Mouse (Mus musculus) heart, embryonic 11.5 days (tissue): ENCODE results near the gene Pnp. TPM values are rescaled to one million over a fixed set of nuclear protein-coding genes. Genes with fewer than 3 reads are reported as not detected.

ENCODE experiments used
- ATAC-seq: fragments of 200-750 bp; cut with Nextera tagmentation; replicated peaks from 2 replicates; pipeline ENCODE4 v1.8.0; 2017; ENCODE audit warnings: moderate library complexity; ENCODE audit not compliant: insufficient number of reproducible peaks, low FRiP score, low TSS enrichment
- H3K27ac ChIP-seq: fragments of 300-500 bp; sonication (generic); 2 replicates; pipeline ENCODE4 v1.5.1; 2014; ENCODE audit warnings: mild to moderate bottlenecking, low read depth, low read length
- H3K27me3 ChIP-seq: fragments of 300-500 bp; sonication (generic); 2 replicates; pipeline ENCODE4 v1.6.1; 2014; ENCODE audit warnings: mild to moderate bottlenecking, low read length, mixed read lengths; ENCODE audit not compliant: control insufficient read depth, insufficient read depth
- H3K36me3 ChIP-seq: fragments of 300-500 bp; sonication (generic); 2 replicates; pipeline ENCODE4 v1.6.1; 2014; ENCODE audit warnings: mild to moderate bottlenecking, low read length, moderate library complexity, mixed read lengths; ENCODE audit not compliant: control insufficient read depth, insufficient read depth
- H3K4me1 ChIP-seq: fragments of 300-500 bp; sonication (generic); 2 replicates; pipeline ENCODE4 v1.6.1; 2014; ENCODE audit warnings: low read length; ENCODE audit not compliant: control insufficient read depth, insufficient read depth
- H3K4me2 ChIP-seq: fragments of 300-500 bp; sonication (generic); 2 replicates; pipeline ENCODE4 v1.6.1; 2014; ENCODE audit warnings: mild to moderate bottlenecking, moderate library complexity
- H3K4me3 ChIP-seq: fragments of 300-500 bp; sonication (generic); 2 replicates; pipeline ENCODE4 v1.5.1; 2014; ENCODE audit warnings: low read depth, low read length
- H3K9ac ChIP-seq: fragments of 300-500 bp; sonication (generic); 2 replicates; pipeline ENCODE4 v1.6.1; 2014; ENCODE audit warnings: mild to moderate bottlenecking, low read depth, low read length, moderate library complexity
- H3K9me3 ChIP-seq: fragments of 300-500 bp; sonication (generic); replicated peaks from 2 replicates; pipeline ENCODE4 v1.6.1; 2016; ENCODE audit warnings: low read length; ENCODE audit not compliant: control insufficient read depth
- WGBS: fragments of 180-500 bp; shearing (Covaris S2); extraction: QIAGEN DNeasy Blood & Tissue Kit; methylation state at CpG from one replicate; pipeline ENCODE4 v1.1.7; 2014; ENCODE audit not compliant: insufficient replicate concordance; 5-methylcytosine and 5-hydroxymethylcytosine counted together
- polyA plus RNA-seq: library from polyadenylated mRNA; unstranded; fragments of >200 nt; fragmentation: Nextera tagmentation; extraction: Ambion mirVana; gene quantifications from 2 replicates; pipeline ENCODE4 v1.2.1, GENCODE M21; 2014

Gene Pnp
- 46.6 and 49.6 TPM in 2 replicates for polyA plus RNA-seq

DNA sequence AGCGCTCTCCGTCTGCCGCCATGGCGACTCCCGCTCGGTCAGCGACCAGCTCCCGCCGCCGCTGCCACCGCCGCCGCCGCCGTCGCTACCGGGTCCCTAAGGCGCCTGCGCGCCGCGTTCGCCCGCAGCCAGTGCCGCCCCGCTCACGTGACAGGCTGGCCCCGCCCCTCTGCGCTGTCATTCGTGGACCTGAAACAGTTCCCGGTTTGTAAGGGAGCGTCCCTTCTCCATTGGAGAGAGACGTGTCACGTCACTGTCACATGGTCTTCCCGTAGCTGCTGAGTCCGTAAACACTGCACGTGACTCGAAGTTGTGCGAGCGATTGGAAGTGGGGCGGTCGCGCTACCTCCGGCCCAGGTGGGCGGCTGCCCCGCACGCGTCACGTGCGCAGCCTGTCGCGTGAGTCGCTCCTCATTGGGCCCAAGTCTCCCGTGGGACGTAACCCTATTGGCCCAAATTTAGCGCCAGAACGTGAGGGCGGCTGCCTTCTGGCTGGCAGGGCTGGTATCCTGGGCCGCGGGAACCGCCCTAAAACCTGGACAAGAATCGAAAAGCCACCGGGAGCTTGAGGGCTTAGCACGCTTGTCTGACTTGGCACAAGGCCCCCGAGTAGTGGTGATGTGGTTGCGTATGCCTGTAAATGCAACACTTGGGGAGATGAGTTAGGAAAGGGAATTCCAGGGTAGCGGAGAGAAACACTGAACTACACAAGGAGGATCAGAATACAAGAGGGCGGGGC lies at the start of gene Pnp, which contains the start of gene Pip4p1:
Gene Pnp (plus strand): TSS at position 329 of the 739 bp plus-strand sequence.
Gene Pip4p1 (minus strand): TSS at position 103 of the 739 bp plus-strand sequence.
- Histone ChIP-seq H3K27me3 (no peaks in the 10 kb centered on the region), H3K9me3 (no peaks in the 10 kb centered on the region), H3K9ac (peak within 1 kb of the TSS; percentile 97), H3K4me2 (peak within 1 kb of the TSS; percentile 87), H3K4me3 (peak within 1 kb of the TSS; percentile 97), H3K27ac (peak within 1 kb of the TSS; percentile 89), H3K36me3 (peaks cover 24% of the 10 kb centered on the region), H3K4me1 (peaks cover 7% of the 10 kb centered on the region)
- peak; percentile 100 for ATAC-seq
- under 1% methylated on average over 67 of the region's 68 CpGs for WGBS

DNA sequence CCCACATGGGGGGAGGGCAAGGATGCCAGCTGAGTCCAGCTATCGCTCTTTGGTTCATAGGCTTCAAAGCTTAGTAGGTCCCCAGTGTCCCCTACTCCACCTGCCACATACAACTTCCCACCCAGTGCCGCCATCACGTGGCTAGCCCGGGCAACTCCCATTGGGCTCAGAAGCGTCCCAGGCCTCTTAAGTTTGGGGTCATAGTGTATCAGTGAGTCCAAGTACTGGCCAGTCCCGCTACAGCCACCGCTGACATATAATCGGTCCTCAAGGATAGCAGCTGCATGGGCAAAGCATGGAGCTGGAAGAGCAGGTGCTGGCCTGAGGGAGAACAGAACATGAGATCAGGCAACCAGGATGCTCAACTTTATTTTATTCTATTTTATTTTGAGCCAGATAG lies 39.3 kb upstream of the Pnp start:
- no peak for ATAC-seq
- 0 out of 2 replicates have a peak, but pooled peaks cover 4% of the 10 kb centered on the region for H3K4me1 ChIP-seq
- H3K4me2 ChIP-seq, result no peak overlapping the region
- H3K27me3 ChIP-seq, result peaks cover 2% of the 10 kb centered on the region; the same call in 1 of the 2 replicates
- no peak overlapping the region for H3K9ac ChIP-seq
- WGBS, result 89% methylated on average over 8 of the region's 8 CpGs
- no peaks in the 10 kb centered on the region for H3K36me3 ChIP-seq
- H3K27ac ChIP-seq, result no peak overlapping the region
- no peak overlapping the region for H3K4me3 ChIP-seq
- H3K9me3 ChIP-seq, result no peaks in the 10 kb centered on the region

GRCm38 (mm10) chr14:50892091-50892490 lies 38.8 kb upstream of the Pnp start:
- Histone ChIP-seq H3K4me1 (0 out of 2 replicates have a peak, but pooled peaks cover 8% of the 10 kb centered on the region), H3K27me3 (peaks cover 3% of the 10 kb centered on the region; the same call in 1 of the 2 replicates), H3K9ac (no peak overlapping the region), H3K4me3 (no peak overlapping the region), H3K36me3 (no peaks in the 10 kb centered on the region), H3K4me2 (no peak overlapping the region), H3K27ac (no peak overlapping the region), H3K9me3 (no peaks in the 10 kb centered on the region)
- WGBS, result 86% methylated on average over 7 of the region's 7 CpGs
- no peak for ATAC-seq

GRCm38 (mm10) chr14:50892541-50893459 lies 38.1 kb upstream of the Pnp start:
- 76% methylated on average over 22 of the region's 22 CpGs for WGBS
- no peaks in the 10 kb centered on the region for H3K36me3 ChIP-seq
- 0 out of 2 replicates have a peak, but pooled peaks have one; percentile 35 for ATAC-seq
- H3K4me1 ChIP-seq, result 0 out of 2 replicates have a peak, but pooled peaks cover 9% of the 10 kb centered on the region
- no peak overlapping the region for H3K4me2 ChIP-seq
- no peak overlapping the region for H3K27ac ChIP-seq
- H3K27me3 ChIP-seq, result peaks cover 3% of the 10 kb centered on the region; the same call in 1 of the 2 replicates
- no peaks in the 10 kb centered on the region for H3K9me3 ChIP-seq
- H3K4me3 ChIP-seq, result no peak overlapping the region
- no peak overlapping the region for H3K9ac ChIP-seq

DNA sequence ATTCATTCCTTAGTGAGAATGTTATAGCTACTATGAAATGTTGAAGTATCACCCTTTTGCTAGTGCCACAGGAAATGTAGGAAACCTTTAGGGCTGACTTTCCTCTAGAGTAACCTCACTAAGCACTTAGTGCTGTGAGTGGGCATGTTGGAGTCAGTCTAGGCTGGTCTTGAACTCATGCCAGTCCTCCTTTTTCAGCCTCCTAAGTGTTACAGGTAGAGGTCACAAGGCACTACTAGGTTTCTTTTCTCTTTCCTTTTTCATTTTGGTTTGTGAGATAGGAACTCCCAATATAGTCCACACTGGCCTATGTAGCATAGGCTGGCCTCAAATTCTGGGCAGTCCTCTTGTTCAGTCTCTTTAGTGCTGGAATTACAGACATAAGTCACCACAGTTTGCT lies 35.5 kb upstream of the Pnp start:
- Histone ChIP-seq H3K9ac (no peak overlapping the region), H3K9me3 (no peaks in the 10 kb centered on the region), H3K27me3 (peaks cover 3% of the 10 kb centered on the region; the same call in 1 of the 2 replicates), H3K4me1 (0 out of 2 replicates have a peak, but pooled peaks cover 9% of the 10 kb centered on the region), H3K4me3 (no peak overlapping the region), H3K36me3 (no peaks in the 10 kb centered on the region), H3K27ac (no peak overlapping the region), H3K4me2 (no peak overlapping the region)
- ATAC-seq, result no peak

- Histone ChIP-seq H3K4me1 (0 out of 2 replicates have a peak, but pooled peaks cover 9% of the 10 kb centered on the region), H3K9me3 (no peaks in the 10 kb centered on the region), H3K36me3 (no peaks in the 10 kb centered on the region), H3K9ac (peak overlapping the region; percentile 63), H3K27ac (no peak overlapping the region), H3K4me2 (peak overlapping the region; percentile 92), H3K4me3 (peak overlapping the region; percentile 48), H3K27me3 (peaks cover 3% of the 10 kb centered on the region; the same call in 1 of the 2 replicates)
- no peak for ATAC-seq
- 16% methylated on average over 19 of the region's 19 CpGs for WGBS
Measured at GRCm38 (mm10) chr14:50895985-50896746, 34.7 kb upstream of the Pnp start.

GRCm38 (mm10) chr14:50896747-50897373 lies 34.0 kb upstream of the Pnp start:
- peaks cover 3% of the 10 kb centered on the region; the same call in 1 of the 2 replicates for H3K27me3 ChIP-seq
- peak overlapping the region; percentile 92 for H3K4me2 ChIP-seq
- peak overlapping the region; percentile 63 for H3K9ac ChIP-seq
- WGBS, result 18% methylated on average over 23 of the region's 23 CpGs
- H3K27ac ChIP-seq, result no peak overlapping the region
- H3K9me3 ChIP-seq, result no peaks in the 10 kb centered on the region
- peak overlapping the region; percentile 48 for H3K4me3 ChIP-seq
- no peaks in the 10 kb centered on the region for H3K36me3 ChIP-seq
- 0 out of 2 replicates have a peak, but pooled peaks cover 9% of the 10 kb centered on the region for H3K4me1 ChIP-seq
- ATAC-seq, result no peak
